Mouse (Mus musculus) spleen, adult 2 months (tissue): ENCODE results near the gene Pgghg. TPM values are rescaled to one million over a fixed set of nuclear protein-coding genes. Genes with fewer than 3 reads are reported as not detected.
A peak's percentile ranks its signal among the peaks of the same experiment; 100 is the strongest.
"Not testable (repeated sequence)": the region's sequence is repeated elsewhere in the genome, so short reads cannot be mapped to it uniquely, and the experiment has no call there.

Experiments
- DNase-seq, 2 experiments: peaks; one replicate each; pipeline versions ENCODE4 v3.0.0 to v3.0.0-alpha.2; 2012 to 2021; ENCODE audit warnings: low spot score in 2 of 2, low read depth in 1 of 2
- H3K27ac ChIP-seq: fragments of 200-500 bp; 2 replicates; pipeline ENCODE4 v1.5.1; 2012; ENCODE audit warnings: low read length, inconsistent platforms; ENCODE audit not compliant: insufficient read depth
- H3K27me3 ChIP-seq: fragments of 200-500 bp; 2 replicates; pipeline ENCODE4 v1.6.1; 2012; ENCODE audit warnings: mild to moderate bottlenecking, moderate library complexity, low read length, inconsistent platforms; ENCODE audit not compliant: control insufficient read depth, insufficient read depth
- H3K36me3 ChIP-seq: fragments of 200-500 bp; 2 replicates; pipeline ENCODE4 v1.6.1; 2012; ENCODE audit warnings: mild to moderate bottlenecking, low read length, inconsistent platforms; ENCODE audit not compliant: control insufficient read depth, insufficient read depth
- H3K4me1 ChIP-seq: fragments of 200-500 bp; 2 replicates; pipeline ENCODE4 v1.6.1; 2011; ENCODE audit warnings: inconsistent platforms; ENCODE audit not compliant: control insufficient read depth, insufficient read depth, insufficient read length
- H3K4me3 ChIP-seq: fragments of 200-500 bp; 2 replicates; pipeline ENCODE4 v1.5.1; 2011; ENCODE audit warnings: mild to moderate bottlenecking, inconsistent platforms; ENCODE audit not compliant: insufficient read depth, insufficient read length; ENCODE audit errors: extremely low read depth
- CTCF ChIP-seq: fragments of 200-500 bp; IDR thresholded peaks from 2 replicates; pipeline ENCODE4 v1.5.1; 2011; ENCODE audit warnings: mild to moderate bottlenecking, inconsistent platforms; ENCODE audit not compliant: insufficient read depth, insufficient read length, insufficient replicate concordance; ENCODE audit errors: extremely low read depth
- POLR2A ChIP-seq: fragments of 200-500 bp; IDR thresholded peaks from 2 replicates; pipeline ENCODE4 v1.6.1; 2011; ENCODE audit warnings: low read depth, low read length, inconsistent platforms
- WGBS: fragments of 180-500 bp; shearing (Covaris S2); methylation state at CpG from one replicate; pipeline ENCODE4 v1.1.7; 2018; 5-methylcytosine and 5-hydroxymethylcytosine counted together
- polyA plus RNA-seq: library from polyadenylated mRNA; depleted of rRNA; stranded (reverse); fragments of >200 nt; gene quantifications from 2 replicates; pipeline ENCODE4 v1.2.3, GENCODE M21; 2012

Gene Pgghg
- polyA plus RNA-seq, 1 experiment: 21.2 TPM

- WGBS: 78% methylated on average over 2 of the region's 2 CpGs
- no peak for DNase-seq
- Histone ChIP-seq H3K4me1 (no peaks in the 10 kb centered on the region), H3K27ac (no peak overlapping the region), H3K4me3 (no peak overlapping the region), H3K27me3 (no peaks in the 10 kb centered on the region), H3K36me3 (no peaks in the 10 kb centered on the region)
- TF ChIP-seq CTCF: no peak
- TF ChIP-seq POLR2A: no peak
Measured at GRCm38 (mm10) chr7:140961416-140961815, 20.2 kb downstream of the Pgghg start.

GRCm38 (mm10) chr7:140962733-140963132 lies 21.5 kb downstream of the Pgghg start:
- H3K4me1 ChIP-seq: no peaks in the 10 kb centered on the region
- no peak for TF ChIP-seq CTCF
- no peak for DNase-seq
- no peak overlapping the region for H3K27ac ChIP-seq
- H3K36me3 ChIP-seq: no peaks in the 10 kb centered on the region
- H3K27me3 ChIP-seq: no peaks in the 10 kb centered on the region
- WGBS: 91% methylated on average over 2 of the region's 2 CpGs
- H3K4me3 ChIP-seq: no peak overlapping the region

- no peaks in the 10 kb centered on the region for H3K36me3 ChIP-seq
- 0 out of 2 replicates have a peak, but pooled peaks cover 2% of the 10 kb centered on the region for H3K4me1 ChIP-seq
- no peak within 1 kb of the TSS for H3K27ac ChIP-seq
- WGBS: 79% methylated on average over 4 of the region's 4 CpGs
- no peak within 1 kb of the TSS for H3K4me3 ChIP-seq
- TF ChIP-seq POLR2A (no peak), CTCF (no peak)
- no peak for DNase-seq
- no peaks in the 10 kb centered on the region for H3K27me3 ChIP-seq
Measured at GRCm38 (mm10) chr7:140966921-140967320, 25.7 kb downstream of the Pgghg start, which contains the start of gene Ifitm1. TSS of gene Ifitm1 (plus strand) at chr7:140967221.

GRCm38 (mm10) chr7:140967862-140968591 lies 26.8 kb downstream of the Pgghg start:
- 19% methylated on average over 14 of the region's 14 CpGs for WGBS
- no peak overlapping the region for H3K4me3 ChIP-seq
- H3K36me3 ChIP-seq: no peaks in the 10 kb centered on the region
- no peak for TF ChIP-seq CTCF
- TF ChIP-seq POLR2A: no peak
- no peaks in the 10 kb centered on the region for H3K27me3 ChIP-seq
- H3K4me1 ChIP-seq: 0 out of 2 replicates have a peak, but pooled peaks cover 2% of the 10 kb centered on the region
- DNase-seq: no peak
- H3K27ac ChIP-seq: peak overlapping the region; percentile 18; the same call in 1 of the 2 replicates

GRCm38 (mm10) chr7:140968710-140969109 lies 27.5 kb downstream of the Pgghg start:
- not testable (repeated sequence) for H3K36me3 ChIP-seq, H3K27me3 ChIP-seq, H3K27ac ChIP-seq, H3K4me3 ChIP-seq, DNase-seq, H3K4me1 ChIP-seq
- WGBS: 53% methylated on average over 3 of the region's 3 CpGs

- TF ChIP-seq CTCF: no peak
- no peak for TF ChIP-seq POLR2A
- no peak for DNase-seq
- Histone ChIP-seq H3K36me3 (no peaks in the 10 kb centered on the region), H3K27me3 (no peaks in the 10 kb centered on the region), H3K4me3 (no peak overlapping the region), H3K4me1 (0 out of 2 replicates have a peak, but pooled peaks cover 2% of the 10 kb centered on the region), H3K27ac (0 out of 2 replicates have a peak overlapping the region, but pooled peaks have one; percentile 7)
- WGBS: 46% methylated on average over 7 of the region's 7 CpGs
Measured at GRCm38 (mm10) chr7:140970931-140971330, 29.7 kb downstream of the Pgghg start.

- Histone ChIP-seq H3K4me1 (0 out of 2 replicates have a peak, but pooled peaks cover 2% of the 10 kb centered on the region), H3K27ac (peak overlapping the region; percentile 43), H3K27me3 (no peaks in the 10 kb centered on the region), H3K4me3 (no peak overlapping the region), H3K36me3 (no peaks in the 10 kb centered on the region)
- no peak for DNase-seq
- no peak for TF ChIP-seq POLR2A
- no peak for TF ChIP-seq CTCF
- WGBS: 86% methylated on average over 8 of the region's 8 CpGs
Measured at GRCm38 (mm10) chr7:140971479-140972171, 30.4 kb downstream of the Pgghg start.
